Mouse (Mus musculus): ENCODE measurements around the gene Iqce.

- TF ChIP-seq CTCF (IDR thresholded peaks at IDR 0.05; ENCODE audit: borderline replicate concordance, control insufficient read depth, extremely low read depth, insufficient read depth, low read length, poor library complexity) (no peak), POLR2A (IDR thresholded peaks at IDR 0.05; ENCODE audit: control insufficient read depth, extremely low read depth, insufficient read depth, low read length, poor library complexity) (no peak)
These were observed 57.9 kb downstream of the Iqce start for GRCm38 (mm10) chr5:140644263-140644662.
